In the genomic region with DNA sequence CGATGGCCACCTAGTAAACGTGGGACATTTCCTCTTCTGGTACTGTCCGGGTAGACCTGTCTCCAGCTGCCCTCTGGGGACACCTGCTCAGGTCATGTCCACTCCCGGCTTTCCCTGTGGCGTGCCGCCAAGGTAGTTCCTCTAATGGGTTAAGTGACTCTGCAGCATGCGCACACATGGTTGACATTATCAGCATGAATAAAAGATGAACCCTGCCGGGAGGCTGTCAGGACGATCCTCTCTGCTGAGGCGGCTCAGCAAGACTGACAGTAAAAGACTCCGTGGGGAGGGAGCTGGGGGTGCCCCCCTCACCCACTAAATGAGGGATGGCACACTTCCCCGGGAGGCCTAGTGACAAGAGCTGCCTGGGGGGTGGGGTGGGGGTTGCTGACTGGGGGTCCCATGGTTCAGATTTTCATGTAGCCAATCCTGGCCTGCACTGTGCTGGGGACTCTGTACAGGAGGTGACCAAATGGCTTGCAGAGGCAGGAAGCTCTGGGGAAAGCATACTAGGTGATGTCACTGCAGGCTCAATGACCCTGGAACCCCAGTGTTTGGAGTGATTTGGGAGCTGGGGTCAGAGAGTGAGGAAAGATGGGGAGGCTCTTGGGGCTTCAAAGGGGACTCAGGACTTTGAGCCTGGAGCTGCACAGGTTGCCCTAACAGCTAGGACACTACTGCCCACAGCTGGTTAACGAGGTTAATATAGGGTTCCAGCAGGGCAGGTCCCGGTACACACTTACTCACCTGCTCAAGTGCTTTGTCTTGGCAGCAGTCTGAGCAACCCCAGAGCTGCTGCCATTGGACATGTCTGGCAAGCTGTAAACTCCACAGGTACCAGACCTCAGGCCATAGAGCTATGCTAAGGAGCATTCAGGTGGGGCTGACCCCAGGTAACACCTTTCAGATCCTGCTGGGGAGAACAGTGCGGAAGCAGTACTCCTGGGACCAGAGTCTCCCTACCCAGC, we compare ENCODE assay signal across 11 mouse cellular contexts.
DNase-seq lines count a peak whose midpoint lies in the region; ATAC-seq lines count a peak whose summit lies in the region.
"Had no signal": no experiment of that assay in that cellular context is flagged by ENCODE, and none has a peak within 500 bp of the region (broad histone marks: within the 10 kb centered on the region; RNA-seq: fewer than 3 reads in every experiment).

No protein-coding gene starts in this region.

- H3K4me2 ChIP-seq in embryonic facial prominence, embryonic 14.5 days (ENCODE audit: low read depth, low read length) = 0 out of 2 replicates have a peak overlapping the region, but pooled peaks have one; percentile 12
- no peak overlapping the region for H3K4me2 ChIP-seq in liver, embryonic 16.5 days (ENCODE audit: low read depth, low read length)
- peak overlapping the region; percentile 33 for H3K4me2 ChIP-seq in midbrain, embryonic 13.5 days (replicated peaks)
- H3K4me2 ChIP-seq in intestine, embryonic 15.5 days (replicated peaks) = no peak overlapping the region

- 0 out of 2 replicates have a peak overlapping the region, but pooled peaks have one; percentile 34 for H3K9ac ChIP-seq in embryonic facial prominence, embryonic 14.5 days (ENCODE audit: low read depth, low read length)
- no peak overlapping the region for H3K9ac ChIP-seq in liver, embryonic 16.5 days (ENCODE audit: low read depth, low read length)
- H3K9ac ChIP-seq in midbrain, embryonic 13.5 days (replicated peaks) = 0 out of 2 replicates have a peak overlapping the region, but pooled peaks have one; percentile 32
- no peak overlapping the region for H3K9ac ChIP-seq in intestine, embryonic 15.5 days

- peak; percentile 36 for DNase-seq in brain, adult 2 months (ENCODE audit: low read depth, low spot score)
- DNase-seq in embryonic facial prominence, embryonic 14.5 days (ENCODE audit: low spot score) = peak; percentile 79
- no peak for DNase-seq in ovary, postnatal 14 days (ENCODE audit: low spot score)
- DNase-seq in thymus, postnatal 25 days = no peak
- DNase-seq: adrenal gland, adult 8-10 months; gastrocnemius, postnatal 10 days had no signal

- H3K27me3 ChIP-seq in embryonic facial prominence, embryonic 14.5 days (replicated peaks; ENCODE audit: control insufficient read depth, insufficient read depth, low read length) = no peaks in the 10 kb centered on the region
- H3K27me3 ChIP-seq in liver, embryonic 16.5 days (ENCODE audit: control insufficient read depth, insufficient read depth, low read depth, low read length) = peaks cover 2% of the 10 kb centered on the region; the same call in 1 of the 2 replicates
- 0 out of 2 replicates have a peak, but pooled peaks cover 4% of the 10 kb centered on the region for H3K27me3 ChIP-seq in midbrain, embryonic 13.5 days
- peaks cover 4% of the 10 kb centered on the region for H3K27me3 ChIP-seq in intestine, embryonic 15.5 days (replicated peaks)

- 0 out of 2 replicates have a peak, but pooled peaks have one; percentile 10 for ATAC-seq in embryonic facial prominence, embryonic 14.5 days (ENCODE audit: low read depth)
- ATAC-seq in liver, embryonic 16.5 days (ENCODE audit: low read depth) = peak; percentile 27; the same call in 1 of the 2 replicates
- peak; percentile 61 for ATAC-seq in midbrain, embryonic 13.5 days
- no peak for ATAC-seq in frontal cortex, adult (ENCODE audit: low TSS enrichment)
- ATAC-seq in intestine, embryonic 15.5 days = no peak
- ATAC-seq: intestine, postnatal 0 days had no signal

- no peaks in the 10 kb centered on the region for H3K36me3 ChIP-seq in embryonic facial prominence, embryonic 14.5 days (ENCODE audit: control insufficient read depth, insufficient read depth, low read length)
- no peaks in the 10 kb centered on the region for H3K36me3 ChIP-seq in liver, embryonic 16.5 days (ENCODE audit: control insufficient read depth, insufficient read depth)
- no peaks in the 10 kb centered on the region for H3K36me3 ChIP-seq in midbrain, embryonic 13.5 days
- no peaks in the 10 kb centered on the region for H3K36me3 ChIP-seq in intestine, embryonic 15.5 days

- H3K4me3 ChIP-seq in embryonic facial prominence, embryonic 14.5 days (ENCODE audit: low read depth, low read length) = no peak overlapping the region
- H3K4me3 ChIP-seq in liver, embryonic 16.5 days (ENCODE audit: low read depth, low read length) = no peak overlapping the region
- H3K4me3 ChIP-seq in midbrain, embryonic 13.5 days (replicated peaks) = no peak overlapping the region
- no peak overlapping the region for H3K4me3 ChIP-seq in intestine, embryonic 15.5 days (replicated peaks)

- peaks cover 29% of the 10 kb centered on the region for H3K4me1 ChIP-seq in embryonic facial prominence, embryonic 14.5 days (ENCODE audit: control insufficient read depth, insufficient read depth, low read length)
- H3K4me1 ChIP-seq in liver, embryonic 16.5 days (ENCODE audit: control insufficient read depth, low read depth, low read length) = peaks cover 11% of the 10 kb centered on the region
- H3K4me1 ChIP-seq in midbrain, embryonic 13.5 days (replicated peaks) = peaks cover 62% of the 10 kb centered on the region
- H3K4me1 ChIP-seq in intestine, embryonic 15.5 days (replicated peaks) = peaks cover 19% of the 10 kb centered on the region

- H3K27ac ChIP-seq in embryonic facial prominence, embryonic 14.5 days (replicated peaks; ENCODE audit: low read depth, low read length) = 0 out of 2 replicates have a peak overlapping the region, but pooled peaks have one; percentile 10
- H3K27ac ChIP-seq in liver, embryonic 16.5 days (ENCODE audit: low read length) = peak overlapping the region; percentile 1; the same call in 1 of the 2 replicates
- peak overlapping the region; percentile 80 for H3K27ac ChIP-seq in midbrain, embryonic 13.5 days
- H3K27ac ChIP-seq in intestine, embryonic 15.5 days = no peak overlapping the region

- WGBS in embryonic facial prominence, embryonic 14.5 days = 26% methylated on average over 15 of the region's 15 CpGs
- 46% methylated on average over 15 of the region's 15 CpGs for WGBS in liver, embryonic 16.5 days (ENCODE audit: insufficient replicate concordance)
- WGBS in midbrain, embryonic 13.5 days = 30% methylated on average over 15 of the region's 15 CpGs
- 66% methylated on average over 15 of the region's 15 CpGs for WGBS in intestine, embryonic 15.5 days

- no peaks in the 10 kb centered on the region; the same call in 1 of the 2 replicates for H3K9me3 ChIP-seq in embryonic facial prominence, embryonic 14.5 days (ENCODE audit: control insufficient read depth, low read length)
- H3K9me3 ChIP-seq in liver, embryonic 16.5 days (replicated peaks; ENCODE audit: control insufficient read depth, low read length) = no peaks in the 10 kb centered on the region; the same call in 1 of the 2 replicates
- no peaks in the 10 kb centered on the region for H3K9me3 ChIP-seq in midbrain, embryonic 13.5 days
- H3K9me3 ChIP-seq in intestine, embryonic 15.5 days = no peaks in the 10 kb centered on the region

Comparison
In these comparisons a context has a peak if more than half of its experiments do, and no peak if none do; other contexts are left out.
1. DNase-seq: peak in brain, adult 2 months (single experiment) and embryonic facial prominence, embryonic 14.5 days (single experiment); none in ovary, postnatal 14 days (single experiment) and thymus, postnatal 25 days (single experiment).
2. ATAC-seq: peak in embryonic facial prominence, embryonic 14.5 days (single experiment), liver, embryonic 16.5 days (single experiment) and midbrain, embryonic 13.5 days (single experiment); none in frontal cortex, adult (single experiment) and intestine, embryonic 15.5 days (single experiment).
3. H3K4me2 ChIP-seq: peak in embryonic facial prominence, embryonic 14.5 days (single experiment) and midbrain, embryonic 13.5 days (single experiment); none in liver, embryonic 16.5 days (single experiment) and intestine, embryonic 15.5 days (single experiment).
4. H3K9ac ChIP-seq: peak in embryonic facial prominence, embryonic 14.5 days (single experiment) and midbrain, embryonic 13.5 days (single experiment); none in liver, embryonic 16.5 days (single experiment) and intestine, embryonic 15.5 days (single experiment).